Mouse (Mus musculus): ENCODE measurements around the gene Cdkal1. TPM values are rescaled to one million over a fixed set of nuclear protein-coding genes. Genes with fewer than 3 reads are reported as not detected.

Gene Cdkal1
- total RNA-seq, 2 experiments from 2014 or later = 27.4 to 29.2 TPM

GRCm38 (mm10) chr13:29169356-29169755 is 686.1 kb downstream of the Cdkal1 start:
- intact Hi-C loops (cut with DNase I) = no loop called here
- DNase-seq = no peak

GRCm38 (mm10) chr13:29164845-29165524 is 690.5 kb downstream of the Cdkal1 start:
- intact Hi-C loops (cut with DNase I) = no loop called here
- DNase-seq = no peak

GRCm38 (mm10) chr13:29162867-29163514 is 692.5 kb downstream of the Cdkal1 start:
- intact Hi-C loops (cut with DNase I) = no loop called here
- no peak for DNase-seq

- intact Hi-C loops (cut with DNase I) = no loop called here
- DNase-seq = peak; percentile 18 to 44
These were observed 693.0 kb downstream of the Cdkal1 start for GRCm38 (mm10) chr13:29162444-29162843.

- DNase-seq = no peak
- intact Hi-C loops (cut with DNase I) = no loop called here
These were observed 694.0 kb downstream of the Cdkal1 start for GRCm38 (mm10) chr13:29161436-29161835.

DNA sequence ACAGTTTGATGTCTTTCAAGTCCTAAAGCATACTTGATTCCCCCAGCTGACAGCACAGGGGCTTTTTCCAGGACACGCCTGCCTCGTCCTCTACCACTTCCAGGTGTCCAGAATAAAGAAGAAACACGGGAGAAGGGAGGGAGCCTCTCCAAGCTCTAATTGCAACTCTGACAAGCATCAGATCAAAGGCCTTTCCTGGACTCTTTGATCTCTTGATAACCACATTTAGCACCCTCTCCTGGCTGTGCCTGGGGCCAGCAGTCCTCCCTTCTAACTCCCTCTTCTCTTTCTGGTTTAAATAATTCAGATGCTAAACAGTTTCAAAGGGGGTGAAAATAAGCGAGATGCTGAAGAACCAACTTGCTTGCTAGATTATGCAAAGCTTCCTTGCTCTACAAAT is 698.8 kb downstream of the Cdkal1 start:
- DNase-seq = no peak
- intact Hi-C loops (cut with DNase I) = no loop called here

- no peak for DNase-seq
- intact Hi-C loops (cut with DNase I) = no loop called here
These were observed 700.2 kb downstream of the Cdkal1 start for GRCm38 (mm10) chr13:29155297-29155696.

DNA sequence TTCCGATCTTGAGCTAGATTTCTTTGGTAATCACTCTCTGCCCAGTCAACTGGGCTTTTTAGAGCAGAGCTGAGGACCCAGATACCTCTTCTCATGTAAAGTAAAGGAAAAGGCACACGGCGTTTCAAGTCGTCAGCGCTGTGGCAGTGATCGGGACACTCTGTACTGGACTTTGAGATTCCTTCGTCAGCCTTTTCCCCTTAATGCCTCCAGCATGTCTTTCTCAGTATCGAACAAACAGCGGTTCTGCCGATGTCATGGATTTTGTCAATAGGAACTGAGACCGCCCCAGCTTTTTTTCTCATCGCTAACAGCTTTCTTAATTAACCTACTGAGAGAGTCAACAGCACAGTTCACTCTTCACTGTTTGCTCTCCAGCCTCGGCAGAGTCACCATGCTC is 705.4 kb downstream of the Cdkal1 start:
- no peak for DNase-seq

GRCm38 (mm10) chr13:29149404-29149803 is 706.1 kb downstream of the Cdkal1 start:
- intact Hi-C loops (cut with DNase I) = loop anchor here (5.0 kb wide), 1 partner anchor 192 kb away; no protein-coding TSS in a partner anchor
- DNase-seq = no peak

More for the DNA sequence above, 705.4 kb downstream of the Cdkal1 start:
- intact Hi-C loops (cut with DNase I) = no loop called here

DNA sequence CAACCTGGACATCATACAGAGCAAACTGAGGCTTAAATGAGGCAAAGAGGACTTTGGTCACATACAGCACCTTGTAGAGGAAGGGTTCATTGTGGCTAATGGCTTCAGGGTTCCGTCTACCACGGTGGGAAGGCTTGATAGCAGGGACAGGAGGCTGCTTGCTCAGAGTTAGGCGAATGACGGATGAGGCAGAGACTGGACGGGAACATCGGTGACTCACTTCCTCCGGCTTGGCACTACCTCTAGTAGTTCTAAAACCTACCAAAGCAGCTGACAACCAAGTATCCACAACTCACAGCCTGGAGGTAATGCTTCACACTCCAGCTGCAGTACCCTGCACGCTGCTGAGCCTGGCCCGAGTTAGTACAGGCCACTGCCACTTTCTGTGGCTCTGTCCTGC is 706.9 kb downstream of the Cdkal1 start:
- intact Hi-C loops (cut with DNase I) = loop anchor here (5.0 kb wide), 1 partner anchor 191 kb away; no protein-coding TSS in a partner anchor
- no peak for DNase-seq

Other genes with a start within 250 kb of the Cdkal1 start
- gene E2f3, start 130.4 kb upstream of the Cdkal1 start, total RNA-seq (2021) = 1 to 10 TPM; 8.8 to 9.0 TPM